26 mouse cellular contexts compared by ENCODE assay signal in the genomic region with DNA sequence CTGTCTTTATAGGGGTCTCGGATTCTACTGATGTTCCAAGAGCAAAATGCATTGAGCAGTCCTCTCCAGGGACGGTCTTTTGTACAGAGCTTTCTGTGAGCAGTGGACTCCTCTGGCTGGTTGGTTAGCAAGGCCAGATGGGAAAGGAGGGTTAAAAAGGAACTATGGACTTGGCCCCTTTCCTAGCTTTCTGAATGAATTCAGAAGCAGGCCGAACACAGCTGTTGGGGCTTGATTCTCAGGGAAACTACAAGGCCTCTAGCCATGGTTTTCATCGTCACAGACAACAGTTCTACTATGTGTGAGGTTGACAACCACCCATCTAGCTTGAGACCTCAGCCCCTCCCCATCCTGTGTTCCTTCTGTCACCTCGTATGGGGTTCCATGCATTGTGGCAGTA. TPM values are rescaled to one million over a fixed set of nuclear protein-coding genes. Genes with fewer than 3 reads are reported as not detected.
DNase-seq lines count a peak whose midpoint lies in the region; ATAC-seq lines count a peak whose summit lies in the region.
"Had no signal": no experiment of that assay in that cellular context is flagged by ENCODE, and none has a peak within 500 bp of the region (broad histone marks: within the 10 kb centered on the region; RNA-seq: fewer than 3 reads in every experiment).

No protein-coding gene starts in this region.

- H3K9ac ChIP-seq in intestine, embryonic 15.5 days = no peak overlapping the region
- no peak overlapping the region for H3K9ac ChIP-seq in intestine, embryonic 16.5 days (ENCODE audit: low read depth, low read length)
- H3K9ac ChIP-seq in lung, embryonic 16.5 days (ENCODE audit: low read length) = no peak overlapping the region
- H3K9ac ChIP-seq in embryonic facial prominence, embryonic 15.5 days = no peak overlapping the region
- H3K9ac ChIP-seq: heart, embryonic 12.5 days; liver, embryonic 13.5 days had no signal

- H3K27ac ChIP-seq in intestine, embryonic 15.5 days = no peak overlapping the region
- H3K27ac ChIP-seq in intestine, embryonic 16.5 days (ENCODE audit: low read length) = no peak overlapping the region
- no peak overlapping the region for H3K27ac ChIP-seq in lung, embryonic 16.5 days (ENCODE audit: low read length)
- H3K27ac ChIP-seq in embryonic facial prominence, embryonic 15.5 days (replicated peaks) = 0 out of 2 replicates have a peak overlapping the region, but pooled peaks have one; percentile 2
- H3K27ac ChIP-seq: gastrocnemius, adult 2 months; hindbrain, embryonic 10.5 days; liver, embryonic 13.5 days had no signal

- H3K9me3 ChIP-seq in intestine, embryonic 15.5 days = no peaks in the 10 kb centered on the region
- H3K9me3 ChIP-seq in intestine, embryonic 16.5 days (ENCODE audit: control insufficient read depth, low read length) = no peaks in the 10 kb centered on the region
- H3K9me3 ChIP-seq in lung, embryonic 16.5 days (ENCODE audit: control insufficient read depth, low read length) = no peaks in the 10 kb centered on the region
- H3K9me3 ChIP-seq in embryonic facial prominence, embryonic 15.5 days (replicated peaks) = no peaks in the 10 kb centered on the region
- H3K9me3 ChIP-seq: G1E; heart, embryonic 12.5 days; hindbrain, embryonic 10.5 days; liver, embryonic 13.5 days had no signal

- H3K36me3 ChIP-seq in intestine, embryonic 15.5 days = no peaks in the 10 kb centered on the region
- no peaks in the 10 kb centered on the region for H3K36me3 ChIP-seq in intestine, embryonic 16.5 days (ENCODE audit: control insufficient read depth, insufficient read depth, low read length)
- no peaks in the 10 kb centered on the region for H3K36me3 ChIP-seq in lung, embryonic 16.5 days (ENCODE audit: control insufficient read depth, insufficient read depth, low read length)
- H3K36me3 ChIP-seq in embryonic facial prominence, embryonic 15.5 days = no peaks in the 10 kb centered on the region
- H3K36me3 ChIP-seq: G1E; heart, embryonic 12.5 days; hindbrain, embryonic 10.5 days; liver, embryonic 13.5 days had no signal

- WGBS in intestine, embryonic 15.5 days = 51% methylated on average over 5 of the region's 5 CpGs
- 61% methylated on average over 5 of the region's 5 CpGs for WGBS in intestine, embryonic 16.5 days
- WGBS in lung, embryonic 16.5 days = 61% methylated on average over 5 of the region's 5 CpGs
- WGBS in embryonic facial prominence, embryonic 15.5 days = 59% methylated on average over 5 of the region's 5 CpGs

- H3K27me3 ChIP-seq in intestine, embryonic 15.5 days (replicated peaks) = no peaks in the 10 kb centered on the region
- no peaks in the 10 kb centered on the region for H3K27me3 ChIP-seq in intestine, embryonic 16.5 days (replicated peaks; ENCODE audit: control insufficient read depth, insufficient read depth, low read length)
- H3K27me3 ChIP-seq in lung, embryonic 16.5 days (ENCODE audit: control insufficient read depth, insufficient read depth, low read depth, low read length) = no peaks in the 10 kb centered on the region
- no peaks in the 10 kb centered on the region for H3K27me3 ChIP-seq in embryonic facial prominence, embryonic 15.5 days
- H3K27me3 ChIP-seq: heart, embryonic 12.5 days; liver, embryonic 13.5 days had no signal

- peak; percentile 36; the same call in 1 of the 2 replicates for ATAC-seq in intestine, embryonic 15.5 days
- ATAC-seq in intestine, embryonic 16.5 days = no peak
- peak; percentile 24; the same call in 1 of the 2 replicates for ATAC-seq in lung, embryonic 16.5 days (ENCODE audit: low read depth)
- ATAC-seq in embryonic facial prominence, embryonic 15.5 days (ENCODE audit: insufficient number of reproducible peaks, low FRiP score, low TSS enrichment, low read depth) = no peak
- ATAC-seq: CD4-positive, CD25-positive, alpha-beta regulatory T cell, adult 4 months; forebrain, embryonic 16.5 days; inflammation-experienced regulatory T-cells, adult 6 months; midbrain, embryonic 16.5 days had no signal

- peak; percentile 17 to 27 for DNase-seq in cerebellum, postnatal 10 days
- DNase-seq in cerebellum, adult 9-11 months = no peak
- no peak for DNase-seq in lung, postnatal 25 days (ENCODE audit: low spot score)
- no peak for DNase-seq in layer of hippocampus, postnatal 14 days (ENCODE audit: low spot score in 2 of 2)
- DNase-seq: cerebellum, postnatal 14 days; embryo, embryonic 11 days; gastrocnemius, adult 2 months; liver, embryonic 13.5 days; right cerebral cortex, adult 18-20 months; spleen, adult 18-20 months had no signal

- 0 out of 2 replicates have a peak, but pooled peaks cover 4% of the 10 kb centered on the region for H3K4me1 ChIP-seq in intestine, embryonic 15.5 days (replicated peaks)
- no peaks in the 10 kb centered on the region for H3K4me1 ChIP-seq in intestine, embryonic 16.5 days (ENCODE audit: control insufficient read depth, insufficient read depth, low read length)
- H3K4me1 ChIP-seq in lung, embryonic 16.5 days (replicated peaks; ENCODE audit: control insufficient read depth, insufficient read depth, low read length) = peaks cover 19% of the 10 kb centered on the region
- peaks cover 10% of the 10 kb centered on the region for H3K4me1 ChIP-seq in embryonic facial prominence, embryonic 15.5 days
- H3K4me1 ChIP-seq: heart, embryonic 12.5 days; liver, embryonic 13.5 days had no signal

- H3K4me3 ChIP-seq in intestine, embryonic 15.5 days (replicated peaks) = no peak overlapping the region
- no peak overlapping the region for H3K4me3 ChIP-seq in intestine, embryonic 16.5 days (ENCODE audit: low read length)
- no peak overlapping the region for H3K4me3 ChIP-seq in lung, embryonic 16.5 days (ENCODE audit: low read length)
- H3K4me3 ChIP-seq in embryonic facial prominence, embryonic 15.5 days (replicated peaks) = no peak overlapping the region
- H3K4me3 ChIP-seq: gastrocnemius, adult 2 months; heart, embryonic 12.5 days; hindbrain, embryonic 10.5 days; liver, embryonic 13.5 days had no signal

- no peak overlapping the region for H3K4me2 ChIP-seq in intestine, embryonic 15.5 days (replicated peaks)
- no peak overlapping the region for H3K4me2 ChIP-seq in intestine, embryonic 16.5 days (ENCODE audit: low read depth, low read length)
- H3K4me2 ChIP-seq in lung, embryonic 16.5 days (ENCODE audit: low read depth, low read length) = no peak overlapping the region
- no peak overlapping the region for H3K4me2 ChIP-seq in embryonic facial prominence, embryonic 15.5 days (replicated peaks)
- H3K4me2 ChIP-seq: heart, embryonic 12.5 days; liver, embryonic 13.5 days had no signal

RNA-seq across cellular contexts. Expression of a gene that starts 31.2 kb away (rescaled TPM):
- polyA plus RNA-seq in intestine, embryonic 15.5 days (2015; fragmentation: Nextera tagmentation; extraction: Ambion mirVana) = 54.9 and 56.2 TPM in 2 replicates
- polyA plus RNA-seq in intestine, embryonic 16.5 days (2015; fragmentation: Nextera tagmentation; extraction: Ambion mirVana) = 23.9 and 25.2 TPM in 2 replicates
- polyA plus RNA-seq in lung, embryonic 16.5 days (2015; fragmentation: Nextera tagmentation; extraction: Ambion mirVana) = 52.9 and 59.0 TPM in 2 replicates
- 66.9 and 75.8 TPM in 2 replicates for polyA plus RNA-seq in embryonic facial prominence, embryonic 15.5 days (2015; fragmentation: Nextera tagmentation; extraction: Ambion mirVana)
- total RNA-seq in layer of hippocampus, postnatal 14 days (2021) = 100 to 1,000 TPM; 256 to 263 TPM

RNA-seq across cellular contexts. Expression of a gene that starts 36.8 kb away (rescaled TPM):
- polyA plus RNA-seq in intestine, embryonic 15.5 days (2015; fragmentation: Nextera tagmentation; extraction: Ambion mirVana) = not detected in 2 replicates
- not detected in 2 replicates for polyA plus RNA-seq in intestine, embryonic 16.5 days (2015; fragmentation: Nextera tagmentation; extraction: Ambion mirVana)
- polyA plus RNA-seq in lung, embryonic 16.5 days (2015; fragmentation: Nextera tagmentation; extraction: Ambion mirVana) = not detected in 2 replicates
- not detected in 2 replicates for polyA plus RNA-seq in embryonic facial prominence, embryonic 15.5 days (2015; fragmentation: Nextera tagmentation; extraction: Ambion mirVana)
- not detected for total RNA-seq in layer of hippocampus, postnatal 14 days (2021)
- total RNA-seq: G1E; gastrocnemius, adult 2 months; granulocyte monocyte progenitor cell, adult 5-6 weeks; megakaryocyte progenitor cell, adult 5-6 weeks had no signal
- polyA plus RNA-seq: CD4-positive, CD25-positive, alpha-beta regulatory T cell, adult 4 months; forebrain, embryonic 16.5 days; G1E; heart, embryonic 12.5 days; hindbrain, embryonic 10.5 days; inflammation-experienced regulatory T-cells, adult 6 months; limb, embryonic 11.5 days; liver, embryonic 13.5 days; midbrain, embryonic 16.5 days; neural tube, embryonic 11.5 days; stomach, embryonic 14.5 days had no signal

RNA-seq across cellular contexts. Expression of a gene that starts 53.8 kb away (rescaled TPM):
- polyA plus RNA-seq in intestine, embryonic 15.5 days (2015; fragmentation: Nextera tagmentation; extraction: Ambion mirVana) = not detected in 2 replicates
- polyA plus RNA-seq in intestine, embryonic 16.5 days (2015; fragmentation: Nextera tagmentation; extraction: Ambion mirVana) = not detected in 2 replicates
- polyA plus RNA-seq in lung, embryonic 16.5 days (2015; fragmentation: Nextera tagmentation; extraction: Ambion mirVana) = not detected in 2 replicates
- polyA plus RNA-seq in embryonic facial prominence, embryonic 15.5 days (2015; fragmentation: Nextera tagmentation; extraction: Ambion mirVana) = 0.30 and 0.43 TPM in 2 replicates
- total RNA-seq in layer of hippocampus, postnatal 14 days (2021) = not detected
- total RNA-seq: G1E; gastrocnemius, adult 2 months; granulocyte monocyte progenitor cell, adult 5-6 weeks; megakaryocyte progenitor cell, adult 5-6 weeks had no signal
- polyA plus RNA-seq: CD4-positive, CD25-positive, alpha-beta regulatory T cell, adult 4 months; forebrain, embryonic 16.5 days; G1E; heart, embryonic 12.5 days; hindbrain, embryonic 10.5 days; inflammation-experienced regulatory T-cells, adult 6 months; limb, embryonic 11.5 days; liver, embryonic 13.5 days; midbrain, embryonic 16.5 days; neural tube, embryonic 11.5 days; stomach, embryonic 14.5 days had no signal

Comparison
In these comparisons a context has a peak if more than half of its experiments do, and no peak if none do; other contexts are left out.
1. DNase-seq: peak in cerebellum, postnatal 10 days (2 of 2); none in cerebellum, adult 9-11 months (single experiment), lung, postnatal 25 days (single experiment) and layer of hippocampus, postnatal 14 days (0 of 2).
2. ATAC-seq: peak in intestine, embryonic 15.5 days (single experiment) and lung, embryonic 16.5 days (single experiment); none in intestine, embryonic 16.5 days (single experiment) and embryonic facial prominence, embryonic 15.5 days (single experiment).